Mouse (Mus musculus) midbrain, embryonic 14.5 days (tissue): ENCODE measurements around the gene Gm49388. TPM values are rescaled to one million over a fixed set of nuclear protein-coding genes. Genes with fewer than 3 reads are reported as not detected.
A peak's percentile ranks its signal among the peaks of the same experiment; 100 is the strongest.

Source experiments
- ATAC-seq: fragments of 200-750 bp; cut with Nextera tagmentation; 2 replicates; pipeline ENCODE4 v1.8.0; 2017; ENCODE audit warnings: moderate number of reproducible peaks, moderate library complexity; ENCODE audit not compliant: low FRiP score, low TSS enrichment
- DNase-seq: peaks from one replicate; pipeline ENCODE4 v3.0.0-alpha.2; 2015
- H3K27ac ChIP-seq: fragments of 300-500 bp; sonication (generic); replicated peaks from 2 replicates; pipeline ENCODE4 v1.5.1; 2014; ENCODE audit warnings: mild to moderate bottlenecking, low read depth, low read length, moderate library complexity
- H3K27me3 ChIP-seq: fragments of 300-500 bp; sonication (generic); 2 replicates; pipeline ENCODE4 v1.6.1; 2014; ENCODE audit warnings: low read length, control low read depth, mixed read lengths; ENCODE audit not compliant: control insufficient read depth, insufficient read depth
- H3K36me3 ChIP-seq: fragments of 300-500 bp; sonication (generic); 2 replicates; pipeline ENCODE4 v1.6.1; 2014; ENCODE audit warnings: low read length, control low read depth; ENCODE audit not compliant: control insufficient read depth, insufficient read depth
- H3K4me1 ChIP-seq: fragments of 300-500 bp; sonication (generic); 2 replicates; pipeline ENCODE4 v1.6.1; 2014; ENCODE audit warnings: mild to moderate bottlenecking, antibody characterized with exemption, low read length, control low read depth; ENCODE audit not compliant: control insufficient read depth, insufficient read depth
- H3K4me2 ChIP-seq: fragments of 300-500 bp; sonication (generic); 2 replicates; pipeline ENCODE4 v1.6.1; 2014; ENCODE audit warnings: mild to moderate bottlenecking, low read length, moderate library complexity
- H3K4me3 ChIP-seq: fragments of 300-500 bp; sonication (generic); replicated peaks from 2 replicates; pipeline ENCODE4 v1.5.1; 2014; ENCODE audit warnings: low read depth, low read length
- H3K9ac ChIP-seq: fragments of 300-500 bp; sonication (generic); replicated peaks from 2 replicates; pipeline ENCODE4 v1.6.1; 2014; ENCODE audit warnings: mild to moderate bottlenecking, low read length, moderate library complexity
- H3K9me3 ChIP-seq: fragments of 300-500 bp; sonication (generic); 2 replicates; pipeline ENCODE4 v1.6.1; 2016; ENCODE audit warnings: low read length, control low read depth, mixed read lengths; ENCODE audit not compliant: control insufficient read depth
- WGBS: fragments of 180-500 bp; shearing (Covaris S2); extraction: QIAGEN DNeasy Blood & Tissue Kit; methylation state at CpG from one replicate; pipeline ENCODE4 v1.1.7; 2014; 5-methylcytosine and 5-hydroxymethylcytosine counted together
- polyA plus RNA-seq: library from polyadenylated mRNA; unstranded; fragments of >200 nt; fragmentation: Nextera tagmentation; extraction: Ambion mirVana; gene quantifications from 2 replicates; pipeline ENCODE4 v1.2.1, GENCODE M21; 2014

Gm49388 gene
- polyA plus RNA-seq, 1 experiment from 2014 or later = not detected

- Histone ChIP-seq H3K9ac (peak overlapping the region; percentile 91; the same call in 1 of the 2 replicates), H3K9me3 (no peaks in the 10 kb centered on the region), H3K27me3 (no peaks in the 10 kb centered on the region), H3K4me2 (peak overlapping the region; percentile 66), H3K36me3 (peaks cover 41% of the 10 kb centered on the region), H3K27ac (no peak overlapping the region), H3K4me3 (peak overlapping the region; percentile 89), H3K4me1 (peaks cover 7% of the 10 kb centered on the region)
- 78% methylated on average over 4 of the region's 4 CpGs for WGBS
- ATAC-seq = no peak
- DNase-seq = no peak
Measured at GRCm38 (mm10) chr7:127778350-127778749, 7.1 kb upstream of the Gm49388 start.

GRCm38 (mm10) chr7:127797076-127797845 lies 11.9 kb downstream of the Gm49388 start:
- 96% methylated on average over 23 of the region's 23 CpGs for WGBS
- Histone ChIP-seq H3K9me3 (no peaks in the 10 kb centered on the region), H3K36me3 (peaks cover 79% of the 10 kb centered on the region), H3K4me3 (no peak overlapping the region), H3K27ac (no peak overlapping the region), H3K9ac (no peak overlapping the region), H3K4me1 (0 out of 2 replicates have a peak, but pooled peaks cover 3% of the 10 kb centered on the region), H3K4me2 (no peak overlapping the region), H3K27me3 (no peaks in the 10 kb centered on the region)
- no peak for DNase-seq
- ATAC-seq = no peak

- no peaks in the 10 kb centered on the region for H3K9me3 ChIP-seq
- H3K4me2 ChIP-seq = no peak overlapping the region
- H3K27me3 ChIP-seq = no peaks in the 10 kb centered on the region
- H3K27ac ChIP-seq = no peak overlapping the region
- no peak overlapping the region for H3K4me3 ChIP-seq
- 91% methylated on average over 4 of the region's 4 CpGs for WGBS
- H3K9ac ChIP-seq = no peak overlapping the region
- ATAC-seq (no peak), DNase-seq (no peak)
- peaks cover 72% of the 10 kb centered on the region for H3K36me3 ChIP-seq
- H3K4me1 ChIP-seq = 0 out of 2 replicates have a peak, but pooled peaks cover 3% of the 10 kb centered on the region
Measured at GRCm38 (mm10) chr7:127798591-127798990, 13.2 kb downstream of the Gm49388 start.

GRCm38 (mm10) chr7:127799211-127799610 lies 13.8 kb downstream of the Gm49388 start:
- H3K27ac ChIP-seq = no peak overlapping the region
- 0 out of 2 replicates have a peak, but pooled peaks cover 3% of the 10 kb centered on the region for H3K4me1 ChIP-seq
- ATAC-seq (no peak), DNase-seq (no peak)
- WGBS = 93% methylated on average over 13 of the region's 13 CpGs
- H3K4me3 ChIP-seq = no peak overlapping the region
- no peak overlapping the region for H3K9ac ChIP-seq
- H3K27me3 ChIP-seq = no peaks in the 10 kb centered on the region
- H3K9me3 ChIP-seq = no peaks in the 10 kb centered on the region
- H3K36me3 ChIP-seq = peaks cover 66% of the 10 kb centered on the region
- no peak overlapping the region for H3K4me2 ChIP-seq

- Histone ChIP-seq H3K27me3 (no peaks in the 10 kb centered on the region), H3K9me3 (no peaks in the 10 kb centered on the region), H3K27ac (no peak overlapping the region), H3K9ac (no peak overlapping the region), H3K4me3 (no peak overlapping the region), H3K4me2 (no peak overlapping the region), H3K36me3 (peaks cover 65% of the 10 kb centered on the region), H3K4me1 (0 out of 2 replicates have a peak, but pooled peaks cover 3% of the 10 kb centered on the region)
- DNase-seq = no peak
- WGBS = 94% methylated on average over 1 of the region's 1 CpGs
- no peak for ATAC-seq
Measured at GRCm38 (mm10) chr7:127799738-127800137, 14.3 kb downstream of the Gm49388 start.

- Histone ChIP-seq H3K9ac (no peak within 1 kb of the TSS), H3K4me2 (peak within 1 kb of the TSS; percentile 25; the same call in 1 of the 2 replicates), H3K27ac (peak within 1 kb of the TSS; percentile 41; the same call in 1 of the 2 replicates), H3K4me3 (no peak within 1 kb of the TSS), H3K36me3 (peaks cover 65% of the 10 kb centered on the region), H3K9me3 (no peaks in the 10 kb centered on the region), H3K27me3 (no peaks in the 10 kb centered on the region), H3K4me1 (0 out of 2 replicates have a peak, but pooled peaks cover 3% of the 10 kb centered on the region)
- DNase-seq = peak; percentile 90
- ATAC-seq = peak; percentile 78
- WGBS = 22% methylated on average over 6 of the region's 6 CpGs
Measured at GRCm38 (mm10) chr7:127800435-127801009, 15.1 kb downstream of the Gm49388 start, which contains the start of gene Hsd3b7. Gene Hsd3b7, plus strand, starts transcription at chr7:127800604.

- DNase-seq = no peak
- 92% methylated on average over 8 of the region's 8 CpGs for WGBS
- no peak overlapping the region for H3K4me3 ChIP-seq
- H3K9ac ChIP-seq = no peak overlapping the region
- no peak overlapping the region for H3K27ac ChIP-seq
- H3K36me3 ChIP-seq = peaks cover 62% of the 10 kb centered on the region
- 0 out of 2 replicates have a peak, but pooled peaks cover 3% of the 10 kb centered on the region for H3K4me1 ChIP-seq
- no peaks in the 10 kb centered on the region for H3K27me3 ChIP-seq
- 0 out of 2 replicates have a peak overlapping the region, but pooled peaks have one; percentile 25 for H3K4me2 ChIP-seq
- H3K9me3 ChIP-seq = no peaks in the 10 kb centered on the region
- ATAC-seq = no peak
Measured at GRCm38 (mm10) chr7:127801010-127801621, 15.7 kb downstream of the Gm49388 start.

GRCm38 (mm10) chr7:127802313-127802712 lies 16.9 kb downstream of the Gm49388 start:
- Histone ChIP-seq H3K9ac (no peak overlapping the region), H3K27ac (no peak overlapping the region), H3K4me1 (0 out of 2 replicates have a peak, but pooled peaks cover 3% of the 10 kb centered on the region), H3K9me3 (no peaks in the 10 kb centered on the region), H3K36me3 (peaks cover 57% of the 10 kb centered on the region), H3K4me3 (no peak overlapping the region), H3K27me3 (no peaks in the 10 kb centered on the region), H3K4me2 (no peak overlapping the region)
- WGBS = 95% methylated on average over 17 of the region's 17 CpGs
- DNase-seq (no peak), ATAC-seq (no peak)
